Mouse (Mus musculus): ENCODE measurements around the gene 4930590J08Rik. TPM values are rescaled to one million over a fixed set of nuclear protein-coding genes. Genes with fewer than 3 reads are reported as not detected.

Gene 4930590J08Rik
- polyA plus RNA-seq, 1 experiment, result 0.06 TPM

GRCm38 (mm10) chr6:91979301-91979996 is 76.8 kb downstream of the 4930590J08Rik start:
- H3K79me2 ChIP-seq (ENCODE audit: control insufficient read depth, insufficient read depth), result no peaks in the 10 kb centered on the region
- no peak for TF ChIP-seq MAX (IDR thresholded peaks at IDR 0.05)
- no peak for TF ChIP-seq FOSL1 (IDR thresholded peaks at IDR 0.05; ENCODE audit: insufficient read depth, low read length, poor library complexity, severe bottlenecking)
- TF ChIP-seq CEBPB (IDR thresholded peaks at IDR 0.05; ENCODE audit: low read depth), result no peak
- TF ChIP-seq MYOG (IDR thresholded peaks at IDR 0.05; ENCODE audit: control insufficient read depth, extremely low read depth, insufficient read length), result no peak
- TF ChIP-seq MYOD1 (IDR thresholded peaks at IDR 0.05; ENCODE audit: control insufficient read depth, insufficient read length, low read depth), result no peak
- TF ChIP-seq CTCF (IDR thresholded peaks at IDR 0.05; ENCODE audit: control insufficient read depth, insufficient read depth, insufficient read length), result no peak
- TF ChIP-seq USF1 (IDR thresholded peaks at IDR 0.05; ENCODE audit: low read depth), result no peak
- H3K27me3 ChIP-seq (ENCODE audit: control insufficient read depth, insufficient read depth, insufficient read length), result peaks cover 85% of the 10 kb centered on the region
- H3K36me3 ChIP-seq (ENCODE audit: control insufficient read depth, insufficient read depth), result no peaks in the 10 kb centered on the region
- H3K4me3 ChIP-seq (ENCODE audit: insufficient read depth, poor library complexity, severe bottlenecking), result no peak overlapping the region
- H3K79me3 ChIP-seq (ENCODE audit: low read depth), result no peaks in the 10 kb centered on the region
- H3ac ChIP-seq (ENCODE audit: control insufficient read depth, insufficient read length, low read depth), result no peak overlapping the region

GRCm38 (mm10) chr6:91980011-91980410 is 77.4 kb downstream of the 4930590J08Rik start:
- H3K36me3 ChIP-seq (ENCODE audit: control insufficient read depth, insufficient read depth), result no peaks in the 10 kb centered on the region
- H3K79me3 ChIP-seq (ENCODE audit: low read depth), result no peaks in the 10 kb centered on the region
- H3ac ChIP-seq (ENCODE audit: control insufficient read depth, insufficient read length, low read depth), result no peak overlapping the region
- TF ChIP-seq CTCF (IDR thresholded peaks at IDR 0.05; ENCODE audit: control insufficient read depth, insufficient read depth, insufficient read length), result no peak
- H3K79me2 ChIP-seq (ENCODE audit: control insufficient read depth, insufficient read depth), result no peaks in the 10 kb centered on the region
- no peak overlapping the region for H3K4me3 ChIP-seq (ENCODE audit: insufficient read depth, poor library complexity, severe bottlenecking)
- H3K27me3 ChIP-seq (ENCODE audit: control insufficient read depth, insufficient read depth, insufficient read length), result peaks cover 83% of the 10 kb centered on the region

- peaks cover 81% of the 10 kb centered on the region for H3K27me3 ChIP-seq (ENCODE audit: control insufficient read depth, insufficient read depth, insufficient read length)
- no peaks in the 10 kb centered on the region for H3K36me3 ChIP-seq (ENCODE audit: control insufficient read depth, insufficient read depth)
- no peak overlapping the region for H3K4me3 ChIP-seq (ENCODE audit: insufficient read depth, poor library complexity, severe bottlenecking)
- no peaks in the 10 kb centered on the region for H3K79me2 ChIP-seq (ENCODE audit: control insufficient read depth, insufficient read depth)
- no peak for TF ChIP-seq CTCF (IDR thresholded peaks at IDR 0.05; ENCODE audit: control insufficient read depth, insufficient read depth, insufficient read length)
- H3ac ChIP-seq (ENCODE audit: control insufficient read depth, insufficient read length, low read depth), result no peak overlapping the region
- no peaks in the 10 kb centered on the region for H3K79me3 ChIP-seq (ENCODE audit: low read depth)
Observed at GRCm38 (mm10) chr6:91990101-91990500, 87.5 kb downstream of the 4930590J08Rik start.

DNA sequence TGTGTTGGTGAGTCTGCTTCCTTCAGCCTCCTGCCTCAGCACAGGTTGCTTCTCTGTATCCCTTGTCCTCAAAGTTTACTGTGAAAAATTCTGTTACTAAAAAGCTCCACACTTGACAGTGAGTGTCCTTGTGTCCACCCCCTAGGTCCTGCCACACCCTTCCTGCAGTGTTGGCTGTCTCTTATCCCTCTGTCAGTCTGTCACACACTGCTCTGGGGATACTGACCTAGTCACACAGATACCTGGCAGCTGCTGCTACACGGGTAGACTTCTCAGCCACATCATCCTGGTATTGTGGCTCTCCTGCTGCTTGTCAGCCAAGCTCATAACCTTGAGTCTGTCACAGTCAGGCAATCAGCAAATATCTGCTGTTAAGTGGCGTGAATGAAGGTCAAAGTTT is 90.2 kb downstream of the 4930590J08Rik start:
- TF ChIP-seq USF1 (IDR thresholded peaks at IDR 0.05; ENCODE audit: low read depth) (no peak), MYOG (IDR thresholded peaks at IDR 0.05; ENCODE audit: control insufficient read depth, extremely low read depth, insufficient read length) (no peak), FOSL1 (IDR thresholded peaks at IDR 0.05; ENCODE audit: insufficient read depth, low read length, poor library complexity, severe bottlenecking) (no peak), MYOD1 (IDR thresholded peaks at IDR 0.05; ENCODE audit: control insufficient read depth, insufficient read length, low read depth) (no peak), CEBPB (IDR thresholded peaks at IDR 0.05; ENCODE audit: low read depth) (no peak), CTCF (IDR thresholded peaks at IDR 0.05; ENCODE audit: control insufficient read depth, insufficient read depth, insufficient read length) (no peak), MAX (IDR thresholded peaks at IDR 0.05) (no peak)

DNA sequence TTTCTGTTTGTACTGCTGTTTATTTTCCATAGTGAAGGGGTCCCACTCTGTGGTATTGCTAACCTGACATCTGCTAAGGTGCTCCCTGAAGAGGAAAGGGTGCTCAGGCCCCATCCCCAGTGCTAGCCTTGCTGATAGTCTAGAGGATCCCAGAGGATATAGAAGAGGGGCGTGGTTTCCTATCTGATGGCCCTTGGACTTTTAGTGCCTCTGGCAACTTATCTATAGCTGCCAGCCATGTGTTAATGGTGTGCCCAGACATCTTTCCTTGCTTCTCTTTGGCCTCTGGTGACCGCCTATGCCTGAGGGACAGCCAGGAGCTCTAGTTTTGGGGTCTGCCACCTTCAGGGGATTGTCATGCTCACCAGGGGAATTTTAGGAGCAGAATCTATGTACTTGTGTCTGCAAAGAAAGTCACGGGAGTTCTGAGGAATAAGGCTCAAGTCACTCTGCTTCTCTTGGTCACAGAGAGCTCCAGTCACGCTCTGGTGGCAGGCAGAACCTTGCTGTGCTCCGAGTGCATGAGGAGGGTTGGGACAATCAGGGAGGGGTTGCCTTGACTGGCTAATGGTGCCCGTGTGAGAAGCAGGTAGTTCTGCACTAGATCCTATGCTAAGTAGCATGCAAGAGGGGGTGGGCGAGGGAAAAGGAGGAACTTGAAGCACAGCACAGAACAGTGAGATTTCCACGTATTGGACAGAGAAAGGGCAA is 91.3 kb downstream of the 4930590J08Rik start:
- H3K4me3 ChIP-seq (ENCODE audit: insufficient read depth, poor library complexity, severe bottlenecking), result no peak overlapping the region
- TF ChIP-seq CTCF (IDR thresholded peaks at IDR 0.05; ENCODE audit: control insufficient read depth, insufficient read depth, insufficient read length) (no peak), CEBPB (IDR thresholded peaks at IDR 0.05; ENCODE audit: low read depth) (no peak), MYOD1 (IDR thresholded peaks at IDR 0.05; ENCODE audit: control insufficient read depth, insufficient read length, low read depth) (no peak), MAX (IDR thresholded peaks at IDR 0.05) (no peak), FOSL1 (IDR thresholded peaks at IDR 0.05; ENCODE audit: insufficient read depth, low read length, poor library complexity, severe bottlenecking) (no peak), USF1 (IDR thresholded peaks at IDR 0.05; ENCODE audit: low read depth) (no peak), MYOG (IDR thresholded peaks at IDR 0.05; ENCODE audit: control insufficient read depth, extremely low read depth, insufficient read length) (no peak)
- H3K79me2 ChIP-seq (ENCODE audit: control insufficient read depth, insufficient read depth), result no peaks in the 10 kb centered on the region
- no peaks in the 10 kb centered on the region for H3K79me3 ChIP-seq (ENCODE audit: low read depth)
- H3K27me3 ChIP-seq (ENCODE audit: control insufficient read depth, insufficient read depth, insufficient read length), result peaks cover 81% of the 10 kb centered on the region
- no peak overlapping the region for H3ac ChIP-seq (ENCODE audit: control insufficient read depth, insufficient read length, low read depth)
- H3K36me3 ChIP-seq (ENCODE audit: control insufficient read depth, insufficient read depth), result no peaks in the 10 kb centered on the region

More for the DNA sequence above, 90.2 kb downstream of the 4930590J08Rik start:
- no peak overlapping the region for H3K4me3 ChIP-seq (ENCODE audit: insufficient read depth, poor library complexity, severe bottlenecking)
- no peaks in the 10 kb centered on the region for H3K36me3 ChIP-seq (ENCODE audit: control insufficient read depth, insufficient read depth)
- peaks cover 82% of the 10 kb centered on the region for H3K27me3 ChIP-seq (ENCODE audit: control insufficient read depth, insufficient read depth, insufficient read length)
- H3K79me2 ChIP-seq (ENCODE audit: control insufficient read depth, insufficient read depth), result no peaks in the 10 kb centered on the region
- no peak overlapping the region for H3ac ChIP-seq (ENCODE audit: control insufficient read depth, insufficient read length, low read depth)
- H3K79me3 ChIP-seq (ENCODE audit: low read depth), result no peaks in the 10 kb centered on the region

GRCm38 (mm10) chr6:91996072-91996471 is 93.5 kb downstream of the 4930590J08Rik start:
- Histone ChIP-seq H3K36me3 (ENCODE audit: control insufficient read depth, insufficient read depth) (no peaks in the 10 kb centered on the region), H3K27me3 (ENCODE audit: control insufficient read depth, insufficient read depth, insufficient read length) (peaks cover 80% of the 10 kb centered on the region), H3K79me3 (ENCODE audit: low read depth) (no peaks in the 10 kb centered on the region), H3K4me3 (ENCODE audit: insufficient read depth, poor library complexity, severe bottlenecking) (no peak overlapping the region), H3K79me2 (ENCODE audit: control insufficient read depth, insufficient read depth) (no peaks in the 10 kb centered on the region), H3ac (ENCODE audit: control insufficient read depth, insufficient read length, low read depth) (no peak overlapping the region)
- TF ChIP-seq CEBPB (IDR thresholded peaks at IDR 0.05; ENCODE audit: low read depth), result no peak
- TF ChIP-seq MYOG (IDR thresholded peaks at IDR 0.05; ENCODE audit: control insufficient read depth, extremely low read depth, insufficient read length), result no peak
- TF ChIP-seq FOSL1 (IDR thresholded peaks at IDR 0.05; ENCODE audit: insufficient read depth, low read length, poor library complexity, severe bottlenecking), result no peak

Other genes starting within 250 kb of the 4930590J08Rik start
- gene Slc6a6, start 218.8 kb upstream of the 4930590J08Rik start, polyA plus RNA-seq (2012; fragmentation: generic; extraction: Trizol), result 97.0 TPM
- gene Grip2, start 75.6 kb upstream of the 4930590J08Rik start, polyA plus RNA-seq (2012; fragmentation: generic; extraction: Trizol), result 0.02 TPM
- gene Ccdc174, start 24.8 kb upstream of the 4930590J08Rik start, polyA plus RNA-seq (2012; fragmentation: generic; extraction: Trizol), result 5.4 TPM
- not detected for gene Fgd5, start 76.1 kb downstream of the 4930590J08Rik start, polyA plus RNA-seq (2012; fragmentation: generic; extraction: Trizol)
- 5.6 TPM for gene Nr2c2, start 188.6 kb downstream of the 4930590J08Rik start, polyA plus RNA-seq (2012; fragmentation: generic; extraction: Trizol)

All from C2C12 (cell line).